27 mouse cellular contexts compared by ENCODE assay signal in the genomic region with DNA sequence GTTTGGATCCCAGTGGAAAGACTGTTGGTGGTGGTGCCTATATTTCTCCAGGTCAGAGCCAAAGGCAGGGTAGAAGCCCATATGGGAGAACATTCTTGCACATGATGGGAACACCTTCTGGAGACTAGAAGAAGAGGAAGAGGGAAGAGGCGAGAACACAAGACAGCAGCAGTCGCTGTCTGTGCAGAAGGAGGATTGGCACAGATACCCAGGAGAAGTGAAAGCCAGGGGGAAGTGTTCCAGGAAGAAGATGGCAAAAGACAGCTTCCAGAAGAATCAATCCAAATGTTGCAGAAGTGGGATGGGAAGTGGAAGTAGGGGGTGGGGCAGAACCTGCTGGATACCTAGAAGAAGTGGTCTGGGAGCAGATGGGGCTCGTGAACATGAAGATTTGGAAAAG.
"Had no signal": no experiment of that assay in that cellular context is flagged by ENCODE, and none has a peak within 500 bp of the region (broad histone marks: within the 10 kb centered on the region; RNA-seq: fewer than 3 reads in every experiment).

No protein-coding gene starts in this region.

- H3K4me3 ChIP-seq: heart, adult 2 months; heart, embryonic 13.5 days; heart, embryonic 15.5 days; hindbrain, embryonic 13.5 days; hindbrain, embryonic 15.5 days; kidney, embryonic 15.5 days; layer of hippocampus, adult 2 months; limb, embryonic 13.5 days; limb, embryonic 15.5 days; liver, embryonic 12.5 days had no signal

- H3K27me3 ChIP-seq: heart, embryonic 15.5 days; hindbrain, embryonic 13.5 days; hindbrain, embryonic 15.5 days; kidney, embryonic 15.5 days; limb, embryonic 13.5 days; limb, embryonic 15.5 days; liver, embryonic 12.5 days had no signal

- H3K36me3 ChIP-seq: heart, embryonic 13.5 days; heart, embryonic 15.5 days; hindbrain, embryonic 13.5 days; hindbrain, embryonic 15.5 days; kidney, embryonic 15.5 days; limb, embryonic 13.5 days; limb, embryonic 15.5 days; liver, embryonic 12.5 days had no signal

- H3K27ac ChIP-seq: heart, adult 2 months; heart, embryonic 13.5 days; heart, embryonic 15.5 days; hindbrain, embryonic 13.5 days; hindbrain, embryonic 15.5 days; hindbrain, postnatal 0 days; kidney, embryonic 15.5 days; kidney, postnatal 0 days; layer of hippocampus, adult 2 months; limb, embryonic 13.5 days; limb, embryonic 15.5 days; liver, embryonic 12.5 days; liver, embryonic 14.5 days had no signal

- H3K4me1 ChIP-seq: heart, embryonic 13.5 days; heart, embryonic 15.5 days; kidney, embryonic 15.5 days; limb, embryonic 15.5 days; liver, embryonic 12.5 days had no signal

- H3K4me2 ChIP-seq: heart, embryonic 11.5 days; heart, embryonic 13.5 days; heart, embryonic 15.5 days; hindbrain, embryonic 13.5 days; hindbrain, embryonic 15.5 days; kidney, embryonic 15.5 days; limb, embryonic 13.5 days; limb, embryonic 15.5 days; liver, embryonic 12.5 days had no signal

- H3K9me3 ChIP-seq: heart, embryonic 13.5 days; heart, embryonic 15.5 days; hindbrain, embryonic 13.5 days; hindbrain, embryonic 15.5 days; kidney, embryonic 15.5 days; limb, embryonic 13.5 days; limb, embryonic 15.5 days; liver, embryonic 12.5 days had no signal

- ATAC-seq: hindbrain, postnatal 0 days; intestine, embryonic 16.5 days; liver, embryonic 12.5 days had no signal

- DNase-seq: gastrocnemius, postnatal 14 days; gastrocnemius, postnatal 36 days; heart, adult 11 months; heart, adult 2 months; heart, postnatal 14 days; heart, postnatal 36 days; kidney, adult 11 months; kidney, adult 2 months; kidney, adult 9 months; kidney, postnatal 14 days; kidney, postnatal 36 days; layer of hippocampus, postnatal 36 days; left cerebral cortex, postnatal 4 days had no signal

- H3K9ac ChIP-seq: heart, embryonic 13.5 days; heart, embryonic 15.5 days; hindbrain, embryonic 13.5 days; hindbrain, embryonic 15.5 days; kidney, embryonic 15.5 days; limb, embryonic 13.5 days; limb, embryonic 15.5 days; liver, embryonic 12.5 days; liver, embryonic 14.5 days had no signal
